22 mouse cellular contexts compared by ENCODE assay signal in genomic region chr13:73306085-73306410, GRCm38 (mm10). TPM values are rescaled to one million over a fixed set of nuclear protein-coding genes. Genes with fewer than 3 reads are reported as not detected.
DNase-seq lines count a peak whose midpoint lies in the region; ATAC-seq and TF ChIP-seq lines count a peak whose summit lies in the region.
"Had no signal": no experiment of that assay in that cellular context is flagged by ENCODE, and none has a peak within 500 bp of the region (broad histone marks: within the 10 kb centered on the region; RNA-seq: fewer than 3 reads in every experiment).

No protein-coding gene starts in this region.

- no peaks in the 10 kb centered on the region for H3K9me3 ChIP-seq in heart, embryonic 14.5 days (ENCODE audit: control insufficient read depth, low read length)
- H3K9me3 ChIP-seq in midbrain, embryonic 11.5 days (ENCODE audit: control insufficient read depth, low read length): no peaks in the 10 kb centered on the region
- no peaks in the 10 kb centered on the region for H3K9me3 ChIP-seq in midbrain, embryonic 14.5 days (ENCODE audit: control insufficient read depth, low read length)
- no peaks in the 10 kb centered on the region for H3K9me3 ChIP-seq in forebrain, embryonic 14.5 days (replicated peaks; ENCODE audit: control insufficient read depth, low read length)
- no peaks in the 10 kb centered on the region for H3K9me3 ChIP-seq in midbrain, embryonic 15.5 days
- H3K9me3 ChIP-seq: embryonic facial prominence, embryonic 12.5 days; hindbrain, embryonic 15.5 days; lung, embryonic 15.5 days had no signal

- H3K4me1 ChIP-seq in heart, embryonic 14.5 days (ENCODE audit: control insufficient read depth in 2 of 2, insufficient read depth in 2 of 2, low read length in 2 of 2): peaks cover 19 to 29% of the 10 kb centered on the region in 2 experiments
- no peaks in the 10 kb centered on the region for H3K4me1 ChIP-seq in heart, adult 2 months (ENCODE audit: control insufficient read depth, insufficient read depth, low read length)
- peaks cover 16% of the 10 kb centered on the region for H3K4me1 ChIP-seq in midbrain, embryonic 11.5 days (ENCODE audit: control insufficient read depth, insufficient read depth, low read length)
- peaks cover 16% of the 10 kb centered on the region for H3K4me1 ChIP-seq in midbrain, embryonic 14.5 days (ENCODE audit: control insufficient read depth, insufficient read depth, low read length)
- H3K4me1 ChIP-seq in forebrain, embryonic 14.5 days (ENCODE audit: control insufficient read depth, insufficient read depth, low read length): peaks cover 7% of the 10 kb centered on the region
- peaks cover 12% of the 10 kb centered on the region for H3K4me1 ChIP-seq in midbrain, embryonic 15.5 days
- H3K4me1 ChIP-seq: embryonic facial prominence, embryonic 12.5 days; hindbrain, embryonic 15.5 days; lung, embryonic 15.5 days had no signal

- DNase-seq in heart, adult 2 months: no peak
- DNase-seq in midbrain, embryonic 11.5 days (ENCODE audit: low spot score, missing footprints): no peak
- DNase-seq in midbrain, embryonic 14.5 days: no peak
- DNase-seq in forebrain, embryonic 14.5 days (ENCODE audit: low spot score): no peak
- DNase-seq in left cerebral cortex, adult 8-10 months (ENCODE audit: low spot score in 2 of 2): no peak
- DNase-seq: adrenal gland, postnatal 10 days; cerebellum, adult 9-11 months; gastrocnemius, postnatal 14 days; layer of hippocampus, postnatal 36 days; right cerebral cortex, postnatal 14 days; spleen, adult 18-20 months; thymus, postnatal 25 days had no signal

- TF ChIP-seq CTCF in heart, adult 2 months (IDR thresholded peaks at IDR 0.05): no peak

- H3K36me3 ChIP-seq in heart, embryonic 14.5 days (ENCODE audit: control insufficient read depth, insufficient read depth, low read length): no peaks in the 10 kb centered on the region
- no peaks in the 10 kb centered on the region for H3K36me3 ChIP-seq in heart, adult 2 months (ENCODE audit: control insufficient read depth, insufficient read depth, low read length)
- H3K36me3 ChIP-seq in midbrain, embryonic 11.5 days (ENCODE audit: control insufficient read depth, insufficient read depth, low read length): no peaks in the 10 kb centered on the region
- H3K36me3 ChIP-seq in midbrain, embryonic 14.5 days (ENCODE audit: control insufficient read depth, insufficient read depth, low read length): no peaks in the 10 kb centered on the region
- H3K36me3 ChIP-seq in forebrain, embryonic 14.5 days (ENCODE audit: control insufficient read depth, insufficient read depth, low read length): no peaks in the 10 kb centered on the region
- H3K36me3 ChIP-seq in midbrain, embryonic 15.5 days (replicated peaks): no peaks in the 10 kb centered on the region
- H3K36me3 ChIP-seq: embryonic facial prominence, embryonic 12.5 days; hindbrain, embryonic 15.5 days; lung, embryonic 15.5 days had no signal

- no peak for ATAC-seq in heart, embryonic 14.5 days (ENCODE audit: insufficient number of reproducible peaks, insufficient read depth, low FRiP score, low read depth)
- peak; percentile 41; the same call in 1 of the 2 replicates for ATAC-seq in midbrain, embryonic 11.5 days (ENCODE audit: low FRiP score)
- no peak for ATAC-seq in midbrain, embryonic 14.5 days (ENCODE audit: low FRiP score, low TSS enrichment)
- ATAC-seq in forebrain, embryonic 14.5 days: peak; percentile 30
- ATAC-seq in midbrain, embryonic 15.5 days (replicated peaks): 0 out of 2 replicates have a peak, but pooled peaks have one; percentile 34

- H3K27me3 ChIP-seq in heart, embryonic 14.5 days (ENCODE audit: control insufficient read depth, insufficient read depth, low read length): no peaks in the 10 kb centered on the region
- H3K27me3 ChIP-seq in heart, adult 2 months (ENCODE audit: control insufficient read depth, insufficient read depth, low read length): no peaks in the 10 kb centered on the region
- no peaks in the 10 kb centered on the region; the same call in 1 of the 2 replicates for H3K27me3 ChIP-seq in midbrain, embryonic 11.5 days (ENCODE audit: control insufficient read depth, insufficient read depth, low read length)
- H3K27me3 ChIP-seq in midbrain, embryonic 14.5 days (ENCODE audit: control insufficient read depth, insufficient read depth, low read length): peaks cover 3% of the 10 kb centered on the region; the same call in 1 of the 2 replicates
- no peaks in the 10 kb centered on the region for H3K27me3 ChIP-seq in forebrain, embryonic 14.5 days (replicated peaks; ENCODE audit: control insufficient read depth, insufficient read depth, low read length)
- peaks cover 3% of the 10 kb centered on the region for H3K27me3 ChIP-seq in midbrain, embryonic 15.5 days (replicated peaks)
- H3K27me3 ChIP-seq: lung, embryonic 15.5 days had no signal

- H3K9ac ChIP-seq in heart, embryonic 14.5 days (ENCODE audit: low read length): no peak overlapping the region
- no peak overlapping the region for H3K9ac ChIP-seq in heart, adult 2 months (ENCODE audit: low read depth, low read length)
- H3K9ac ChIP-seq in midbrain, embryonic 11.5 days (ENCODE audit: low read length): peak overlapping the region; percentile 44
- H3K9ac ChIP-seq in midbrain, embryonic 14.5 days (replicated peaks; ENCODE audit: low read length): no peak overlapping the region
- H3K9ac ChIP-seq in forebrain, embryonic 14.5 days (ENCODE audit: low read length): no peak overlapping the region
- no peak overlapping the region for H3K9ac ChIP-seq in midbrain, embryonic 15.5 days
- H3K9ac ChIP-seq: embryonic facial prominence, embryonic 12.5 days; hindbrain, embryonic 15.5 days; liver, embryonic 14.5 days; lung, embryonic 15.5 days had no signal

- no peak overlapping the region for H3K4me2 ChIP-seq in heart, embryonic 14.5 days (ENCODE audit: low read length)
- H3K4me2 ChIP-seq in midbrain, embryonic 11.5 days: no peak overlapping the region
- H3K4me2 ChIP-seq in midbrain, embryonic 14.5 days (ENCODE audit: low read length): no peak overlapping the region
- no peak overlapping the region for H3K4me2 ChIP-seq in forebrain, embryonic 14.5 days (ENCODE audit: low read length)
- H3K4me2 ChIP-seq in midbrain, embryonic 15.5 days: no peak overlapping the region
- H3K4me2 ChIP-seq: embryonic facial prominence, embryonic 12.5 days; hindbrain, embryonic 15.5 days; lung, embryonic 15.5 days had no signal

- H3K79me2 ChIP-seq in heart, adult 2 months (replicated peaks; ENCODE audit: control insufficient read depth, insufficient read depth, low read length): no peaks in the 10 kb centered on the region

- WGBS in heart, embryonic 14.5 days: 42% methylated on average over 4 of the region's 4 CpGs
- 67% methylated on average over 4 of the region's 4 CpGs for WGBS in heart, adult 2 months
- WGBS in midbrain, embryonic 11.5 days: 45% methylated on average over 4 of the region's 4 CpGs
- 18% methylated on average over 4 of the region's 4 CpGs for WGBS in midbrain, embryonic 14.5 days
- WGBS in forebrain, embryonic 14.5 days: 12% methylated on average over 4 of the region's 4 CpGs
- 30% methylated on average over 4 of the region's 4 CpGs for WGBS in midbrain, embryonic 15.5 days

- intact Hi-C loops in heart, adult 2 months (cut with DNase I): loop anchor here (5.0 kb wide), 1 partner anchor 46 kb away; no protein-coding TSS in a partner anchor

- TF ChIP-seq EP300 in heart, adult 2 months (IDR thresholded peaks at IDR 0.05; ENCODE audit: insufficient read depth, low read depth, low read length): no peak

- H3K4me3 ChIP-seq in heart, embryonic 14.5 days (ENCODE audit: control insufficient read depth in 1 of 2, insufficient read depth in 1 of 2, low read depth in 1 of 2, low read length in 2 of 2): no peak overlapping the region
- no peak overlapping the region for H3K4me3 ChIP-seq in heart, adult 2 months
- no peak overlapping the region for H3K4me3 ChIP-seq in midbrain, embryonic 11.5 days (ENCODE audit: low read depth, low read length)
- no peak overlapping the region for H3K4me3 ChIP-seq in midbrain, embryonic 14.5 days (replicated peaks; ENCODE audit: low read depth, low read length)
- H3K4me3 ChIP-seq in forebrain, embryonic 14.5 days (ENCODE audit: low read depth, low read length): no peak overlapping the region
- no peak overlapping the region for H3K4me3 ChIP-seq in midbrain, embryonic 15.5 days
- H3K4me3 ChIP-seq: embryonic facial prominence, embryonic 12.5 days; erythroblast, embryonic 14.5 days; hindbrain, embryonic 15.5 days; lung, embryonic 15.5 days had no signal

- TF ChIP-seq POLR2A in heart, adult 2 months (IDR thresholded peaks at IDR 0.05; ENCODE audit: insufficient read depth, low read depth, low read length): no peak

- H3K27ac ChIP-seq in heart, embryonic 14.5 days (replicated peaks in 1 of 2; ENCODE audit: control insufficient read depth in 1 of 2, insufficient read depth in 1 of 2, low read depth in 2 of 2, low read length in 2 of 2): peak overlapping the region; percentile 20 to 74; a peak in 2 of 4 replicates
- no peak overlapping the region for H3K27ac ChIP-seq in heart, adult 2 months
- H3K27ac ChIP-seq in midbrain, embryonic 11.5 days (ENCODE audit: low read depth, low read length): peak overlapping the region; percentile 35; the same call in 1 of the 2 replicates
- no peak overlapping the region for H3K27ac ChIP-seq in midbrain, embryonic 14.5 days (replicated peaks; ENCODE audit: low read depth, low read length)
- no peak overlapping the region for H3K27ac ChIP-seq in forebrain, embryonic 14.5 days (ENCODE audit: low read depth, low read length)
- H3K27ac ChIP-seq in midbrain, embryonic 15.5 days: no peak overlapping the region
- H3K27ac ChIP-seq: embryonic facial prominence, embryonic 12.5 days; hindbrain, embryonic 15.5 days; liver, embryonic 14.5 days; lung, embryonic 15.5 days had no signal

RNA-seq across cellular contexts. Expression of gene Mrpl36, which starts 22.3 kb away (rescaled TPM):
- 173 and 176 TPM in 2 replicates for polyA plus RNA-seq in heart, embryonic 14.5 days (2014; fragmentation: Nextera tagmentation; extraction: Ambion mirVana)
- total RNA-seq in heart, adult 2 months (2021): 10 to 100 TPM; 53.3 to 57.8 TPM
- polyA plus RNA-seq in heart, adult 2 months (2012; rRNA removed): 75.4 and 81.8 TPM in 2 replicates
- 125 and 128 TPM in 2 replicates for polyA plus RNA-seq in midbrain, embryonic 11.5 days (2014; fragmentation: Nextera tagmentation; extraction: Ambion mirVana)
- 80.0 and 88.5 TPM in 2 replicates for polyA plus RNA-seq in midbrain, embryonic 14.5 days (2014; fragmentation: Nextera tagmentation; extraction: Ambion mirVana)
- polyA plus RNA-seq in forebrain, embryonic 14.5 days (2014; fragmentation: Nextera tagmentation; extraction: Ambion mirVana): 94.9 and 113 TPM in 2 replicates
- polyA plus RNA-seq in midbrain, embryonic 15.5 days (2015; fragmentation: Nextera tagmentation; extraction: Ambion mirVana): 74.3 and 78.9 TPM in 2 replicates
- 10 to 100 TPM; 33.1 to 38.6 (median 34.6) TPM for total RNA-seq in left cerebral cortex, adult 8-10 months (2022)

RNA-seq across cellular contexts. Expression of gene Ndufs6, which starts 22.3 kb away (rescaled TPM):
- 792 and 837 TPM in 2 replicates for polyA plus RNA-seq in heart, embryonic 14.5 days (2014; fragmentation: Nextera tagmentation; extraction: Ambion mirVana)
- total RNA-seq in heart, adult 2 months (2021): 1,000 to 10,000 TPM; 1,124 to 1,284 TPM
- 494 and 621 TPM in 2 replicates for polyA plus RNA-seq in heart, adult 2 months (2012; rRNA removed)
- 305 and 326 TPM in 2 replicates for polyA plus RNA-seq in midbrain, embryonic 11.5 days (2014; fragmentation: Nextera tagmentation; extraction: Ambion mirVana)
- polyA plus RNA-seq in midbrain, embryonic 14.5 days (2014; fragmentation: Nextera tagmentation; extraction: Ambion mirVana): 355 and 484 TPM in 2 replicates
- polyA plus RNA-seq in forebrain, embryonic 14.5 days (2014; fragmentation: Nextera tagmentation; extraction: Ambion mirVana): 330 and 443 TPM in 2 replicates
- polyA plus RNA-seq in midbrain, embryonic 15.5 days (2015; fragmentation: Nextera tagmentation; extraction: Ambion mirVana): 390 and 410 TPM in 2 replicates
- total RNA-seq in left cerebral cortex, adult 8-10 months (2022): 100 to 1,000 TPM; 192 to 206 (median 194) TPM

RNA-seq across cellular contexts. Expression of gene Irx4, which starts 45.8 kb away (rescaled TPM):
- 43.3 and 47.3 TPM in 2 replicates for polyA plus RNA-seq in heart, embryonic 14.5 days (2014; fragmentation: Nextera tagmentation; extraction: Ambion mirVana)
- total RNA-seq in heart, adult 2 months (2021): 10 to 100 TPM; 26.5 to 30.9 TPM
- polyA plus RNA-seq in heart, adult 2 months (2012; rRNA removed): 15.6 and 19.8 TPM in 2 replicates
- polyA plus RNA-seq in midbrain, embryonic 11.5 days (2014; fragmentation: Nextera tagmentation; extraction: Ambion mirVana): 0.41 and 0.87 TPM in 2 replicates
- 2.3 and 3.0 TPM in 2 replicates for polyA plus RNA-seq in midbrain, embryonic 14.5 days (2014; fragmentation: Nextera tagmentation; extraction: Ambion mirVana)
- polyA plus RNA-seq in forebrain, embryonic 14.5 days (2014; fragmentation: Nextera tagmentation; extraction: Ambion mirVana): 0.06 TPM in 1 of 2 replicates, not detected in the other
- 0.96 and 1.7 TPM in 2 replicates for polyA plus RNA-seq in midbrain, embryonic 15.5 days (2015; fragmentation: Nextera tagmentation; extraction: Ambion mirVana)
- total RNA-seq in left cerebral cortex, adult 8-10 months (2022): not detected
- total RNA-seq: adrenal gland, postnatal 10 days; gastrocnemius, postnatal 14 days; layer of hippocampus, adult 18-20 months; layer of hippocampus, postnatal 36 days; left cerebral cortex, postnatal 25 days; monocyte, adult 5-6 weeks had no signal
- polyA plus RNA-seq: erythroblast, embryonic 14.5 days; liver, embryonic 14.5 days had no signal

Comparison
In these comparisons a context has a peak if more than half of its experiments do, and no peak if none do; other contexts are left out.
1. ATAC-seq: peak in midbrain, embryonic 11.5 days (single experiment), forebrain, embryonic 14.5 days (single experiment) and midbrain, embryonic 15.5 days (single experiment); none in heart, embryonic 14.5 days (single experiment) and midbrain, embryonic 14.5 days (single experiment).
2. H3K27ac ChIP-seq: peak in heart, embryonic 14.5 days (2 of 2) and midbrain, embryonic 11.5 days (single experiment); none in heart, adult 2 months (single experiment), midbrain, embryonic 14.5 days (single experiment), forebrain, embryonic 14.5 days (single experiment) and midbrain, embryonic 15.5 days (single experiment).